Mouse (Mus musculus): ENCODE data around the gene Fam83f.

The Fam83f gene

DNA sequence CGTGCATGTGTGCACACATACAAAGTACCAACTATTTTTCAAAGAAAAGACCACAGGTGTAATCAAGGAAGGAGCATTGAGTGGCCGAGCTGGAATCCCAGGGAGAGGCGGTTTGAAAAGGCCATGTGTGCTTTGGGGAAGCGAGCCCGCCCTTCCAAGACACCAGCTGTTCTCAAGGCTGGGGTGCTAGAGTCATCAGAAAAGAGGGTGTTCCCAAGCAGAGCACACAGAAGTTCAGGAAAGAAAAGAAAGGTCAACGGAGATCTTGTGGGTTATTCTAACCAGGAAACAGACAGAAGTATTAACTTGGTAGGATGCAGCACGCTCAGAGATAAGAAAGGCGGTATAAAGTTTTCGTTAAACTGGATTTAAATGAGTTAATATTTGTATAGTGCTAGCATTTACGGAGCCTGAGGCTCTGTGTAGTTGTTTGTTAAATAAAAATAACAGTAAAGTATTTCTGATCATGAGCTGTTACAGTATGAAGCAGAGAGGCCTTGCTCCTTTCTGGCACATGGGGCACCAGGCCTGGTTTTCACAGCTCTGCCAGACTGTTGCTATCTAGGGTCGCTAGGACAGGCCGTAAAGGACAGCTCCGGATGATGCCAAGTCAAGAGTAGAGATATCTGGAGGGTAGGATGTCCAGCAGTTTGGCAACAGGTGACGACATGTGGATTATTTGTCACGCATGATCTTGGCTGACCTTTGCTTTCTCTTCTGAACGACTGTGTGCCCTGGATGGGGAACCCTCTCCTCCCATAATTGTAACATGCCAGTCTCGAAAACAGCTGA is 26.4 kb upstream of the Fam83f start:
- Histone ChIP-seq H3K27me3 (ENCODE audit: control insufficient read depth, insufficient read depth, low read length, poor library complexity, severe bottlenecking) (no peaks in the 10 kb centered on the region), H3K36me3 (ENCODE audit: control insufficient read depth, insufficient read depth, low read length, poor library complexity, severe bottlenecking) (peaks cover 52% of the 10 kb centered on the region)
- DNase-seq (ENCODE audit: low read depth, low spot score) = no peak

DNA sequence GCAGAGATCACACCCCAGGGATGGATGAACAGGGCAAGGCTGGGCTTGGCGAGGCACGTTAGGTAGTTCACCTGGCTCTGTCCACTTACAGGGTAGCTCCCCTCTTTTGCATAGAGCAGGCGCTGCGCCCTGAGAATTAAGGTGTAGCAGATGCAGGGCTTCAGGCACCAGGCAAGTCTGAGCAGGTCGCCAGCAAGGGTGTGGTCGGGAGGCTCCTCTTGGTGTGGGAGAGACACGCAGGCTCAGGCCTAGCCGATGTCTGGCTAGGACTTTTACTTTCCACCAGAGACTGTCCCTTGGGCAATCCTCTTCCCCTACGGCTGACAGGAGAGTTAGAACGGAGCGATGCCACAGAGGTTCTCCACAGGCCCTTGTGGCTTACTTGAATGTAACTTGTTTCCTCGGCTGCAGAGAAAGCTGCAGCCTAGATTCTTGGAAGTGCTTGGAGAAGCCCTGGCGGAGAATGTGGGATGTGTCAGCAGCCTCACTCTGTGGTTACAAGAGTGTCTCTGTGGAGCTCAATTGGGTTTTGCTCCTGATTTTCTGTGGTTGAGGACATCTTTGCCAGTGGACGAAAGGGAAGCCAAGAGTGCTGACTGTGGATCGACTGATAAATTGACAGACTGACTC is 22.6 kb upstream of the Fam83f start:
- no peak for DNase-seq (ENCODE audit: low read depth, low spot score)
- H3K36me3 ChIP-seq (ENCODE audit: control insufficient read depth, insufficient read depth, low read length, poor library complexity, severe bottlenecking) = peaks cover 33% of the 10 kb centered on the region
- no peaks in the 10 kb centered on the region for H3K27me3 ChIP-seq (ENCODE audit: control insufficient read depth, insufficient read depth, low read length, poor library complexity, severe bottlenecking)

DNA sequence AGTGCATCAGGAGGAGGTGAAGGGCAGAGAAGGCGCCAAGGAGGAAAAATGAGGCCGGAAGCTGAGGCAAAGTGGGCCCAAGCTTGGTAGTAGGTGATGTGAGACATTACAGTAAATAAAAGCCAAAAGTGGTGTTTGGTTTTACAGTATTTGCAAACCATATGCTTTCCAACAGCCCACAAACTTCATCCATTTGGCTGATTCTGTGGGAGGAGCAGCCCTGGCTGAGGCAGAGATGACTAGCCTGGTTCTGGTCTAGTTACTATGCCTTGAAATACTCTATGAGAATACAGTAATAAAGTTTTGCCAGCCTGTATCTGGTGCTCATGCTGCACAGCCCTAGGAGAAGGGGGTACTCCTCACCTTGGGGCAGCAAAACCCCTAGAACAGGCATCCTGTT is 21.2 kb upstream of the Fam83f start:
- no peak for DNase-seq (ENCODE audit: low read depth, low spot score)
- Histone ChIP-seq H3K36me3 (ENCODE audit: control insufficient read depth, insufficient read depth, low read length, poor library complexity, severe bottlenecking) (peaks cover 23% of the 10 kb centered on the region), H3K27me3 (ENCODE audit: control insufficient read depth, insufficient read depth, low read length, poor library complexity, severe bottlenecking) (no peaks in the 10 kb centered on the region)

DNA sequence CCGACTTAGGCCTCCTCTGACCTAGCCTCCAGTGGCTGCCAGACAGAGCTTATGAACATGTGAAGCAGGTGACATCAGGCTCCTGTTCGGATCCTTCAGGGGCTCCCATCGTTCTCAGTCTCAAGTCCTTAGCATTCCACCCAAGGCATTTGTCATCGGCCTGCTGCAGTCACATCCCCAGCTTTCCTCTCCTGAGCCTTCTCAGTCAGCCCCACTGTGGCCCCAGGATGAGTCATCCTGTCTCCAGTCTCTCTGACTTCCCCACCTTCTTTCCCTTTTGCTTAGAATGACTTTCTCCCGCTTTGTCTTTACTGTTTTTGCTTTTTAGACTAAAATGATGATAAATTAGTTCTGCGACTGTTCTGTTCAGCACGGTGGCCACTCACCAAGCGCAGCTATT is 17.8 kb upstream of the Fam83f start:
- Histone ChIP-seq H3K36me3 (ENCODE audit: control insufficient read depth, insufficient read depth, low read length, poor library complexity, severe bottlenecking) (peaks cover 2% of the 10 kb centered on the region; the same call in 1 of the 2 replicates), H3K27me3 (ENCODE audit: control insufficient read depth, insufficient read depth, low read length, poor library complexity, severe bottlenecking) (no peaks in the 10 kb centered on the region)
- no peak for DNase-seq (ENCODE audit: low read depth, low spot score)

DNA sequence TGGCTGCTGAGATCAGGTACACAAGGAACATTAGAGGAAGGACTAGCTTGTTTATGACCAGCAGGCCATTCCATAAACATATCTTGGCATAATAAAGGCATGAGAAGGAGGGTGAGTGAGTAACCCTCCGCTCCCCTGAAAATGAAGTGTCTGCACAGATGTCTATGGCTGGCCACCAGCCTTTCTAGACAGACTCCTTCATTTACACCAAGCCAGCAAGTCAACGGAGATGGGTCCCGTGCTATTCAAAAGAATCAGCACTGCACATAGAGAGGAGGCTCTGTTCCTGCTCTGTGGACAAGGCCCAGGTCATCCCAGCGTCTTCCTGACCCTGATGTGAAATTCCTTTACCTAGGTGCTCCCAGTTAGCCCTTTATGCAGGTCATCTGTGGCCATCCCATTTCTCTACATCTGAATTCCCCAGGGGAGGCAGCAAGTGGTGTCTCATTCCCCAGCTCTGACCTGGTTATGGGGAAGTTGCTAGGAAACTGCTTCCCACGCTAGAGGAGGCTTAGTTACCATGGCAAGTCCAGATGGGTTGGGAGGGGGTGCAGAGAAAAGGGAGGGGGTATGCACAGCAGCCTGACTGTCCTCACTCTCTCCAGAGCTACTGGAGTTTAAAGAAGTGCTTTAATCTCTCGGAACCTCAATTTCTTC is 12.7 kb upstream of the Fam83f start:
- H3K36me3 ChIP-seq (ENCODE audit: control insufficient read depth, insufficient read depth, low read length, poor library complexity, severe bottlenecking) = no peaks in the 10 kb centered on the region
- DNase-seq (ENCODE audit: low read depth, low spot score) = no peak
- no peaks in the 10 kb centered on the region for H3K27me3 ChIP-seq (ENCODE audit: control insufficient read depth, insufficient read depth, low read length, poor library complexity, severe bottlenecking)

DNA sequence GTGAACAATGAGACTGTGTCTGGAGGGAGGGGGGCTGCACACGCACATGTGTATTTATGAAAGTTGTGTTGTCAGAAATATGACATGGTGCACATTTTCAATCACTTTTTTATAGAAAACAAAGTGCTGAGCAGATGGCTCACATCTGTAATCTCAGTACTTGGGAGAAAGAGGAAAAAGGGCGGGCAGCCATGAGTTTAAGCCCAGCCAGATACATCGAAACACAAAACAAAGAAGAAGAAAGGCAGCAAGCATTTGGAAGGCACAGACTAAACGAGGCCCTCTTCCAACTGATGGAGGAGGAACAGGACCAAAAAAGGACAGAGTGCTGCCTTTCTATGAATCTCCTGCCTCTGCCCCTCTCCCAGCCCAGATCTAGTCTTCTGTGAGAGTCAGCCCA is 10.7 kb upstream of the Fam83f start:
- H3K36me3 ChIP-seq (ENCODE audit: control insufficient read depth, insufficient read depth, low read length, poor library complexity, severe bottlenecking) = no peaks in the 10 kb centered on the region
- H3K27me3 ChIP-seq (ENCODE audit: control insufficient read depth, insufficient read depth, low read length, poor library complexity, severe bottlenecking) = no peaks in the 10 kb centered on the region
- no peak for DNase-seq (ENCODE audit: low read depth, low spot score)

DNA sequence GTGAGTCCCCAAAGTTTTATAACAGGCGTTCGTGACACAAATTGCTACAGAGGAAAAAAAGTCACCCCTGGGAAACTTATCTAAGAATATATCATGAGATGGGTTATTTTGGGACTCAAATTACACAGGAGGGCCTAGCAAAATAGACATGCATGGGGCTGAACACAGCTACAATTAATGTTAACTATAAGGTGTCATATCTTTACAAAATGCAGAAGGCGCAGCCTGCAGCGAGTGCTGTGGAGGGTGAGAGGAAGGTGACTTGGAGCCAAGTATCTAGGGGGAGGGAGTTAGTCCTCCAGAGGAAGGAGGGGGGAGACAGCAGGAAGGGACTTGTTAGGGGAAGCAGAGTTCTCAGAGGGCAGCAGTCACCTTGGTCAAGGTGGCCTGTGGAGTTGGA is 7.2 kb upstream of the Fam83f start:
- Histone ChIP-seq H3K36me3 (ENCODE audit: control insufficient read depth, insufficient read depth, low read length, poor library complexity, severe bottlenecking) (no peaks in the 10 kb centered on the region), H3K27me3 (ENCODE audit: control insufficient read depth, insufficient read depth, low read length, poor library complexity, severe bottlenecking) (no peaks in the 10 kb centered on the region)
- no peak for DNase-seq (ENCODE audit: low read depth, low spot score)

DNA sequence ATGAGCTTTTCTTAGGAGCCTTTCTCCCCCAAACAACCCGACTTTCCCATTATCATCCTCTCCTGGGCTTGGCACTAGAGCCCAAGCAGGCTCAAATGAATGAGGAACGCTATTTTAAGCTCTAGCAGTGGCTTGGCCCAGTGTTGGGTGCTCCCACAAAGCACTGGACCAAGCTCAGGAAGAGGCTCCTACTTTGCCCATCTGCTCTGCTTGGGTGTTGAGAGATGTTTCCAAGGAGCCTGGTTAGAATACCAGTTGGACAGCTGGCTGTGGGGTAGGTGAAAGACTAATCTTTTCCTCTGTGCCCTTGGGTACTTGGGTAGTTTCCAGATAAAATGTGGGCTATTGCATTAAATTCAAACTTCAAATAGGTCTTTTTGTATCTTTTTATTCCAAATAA is 1.2 kb downstream of the Fam83f start:
- Histone ChIP-seq H3K36me3 (ENCODE audit: control insufficient read depth, insufficient read depth, low read length, poor library complexity, severe bottlenecking) (no peaks in the 10 kb centered on the region), H3K27me3 (ENCODE audit: control insufficient read depth, insufficient read depth, low read length, poor library complexity, severe bottlenecking) (no peaks in the 10 kb centered on the region)
- DNase-seq (ENCODE audit: low read depth, low spot score) = no peak

DNA sequence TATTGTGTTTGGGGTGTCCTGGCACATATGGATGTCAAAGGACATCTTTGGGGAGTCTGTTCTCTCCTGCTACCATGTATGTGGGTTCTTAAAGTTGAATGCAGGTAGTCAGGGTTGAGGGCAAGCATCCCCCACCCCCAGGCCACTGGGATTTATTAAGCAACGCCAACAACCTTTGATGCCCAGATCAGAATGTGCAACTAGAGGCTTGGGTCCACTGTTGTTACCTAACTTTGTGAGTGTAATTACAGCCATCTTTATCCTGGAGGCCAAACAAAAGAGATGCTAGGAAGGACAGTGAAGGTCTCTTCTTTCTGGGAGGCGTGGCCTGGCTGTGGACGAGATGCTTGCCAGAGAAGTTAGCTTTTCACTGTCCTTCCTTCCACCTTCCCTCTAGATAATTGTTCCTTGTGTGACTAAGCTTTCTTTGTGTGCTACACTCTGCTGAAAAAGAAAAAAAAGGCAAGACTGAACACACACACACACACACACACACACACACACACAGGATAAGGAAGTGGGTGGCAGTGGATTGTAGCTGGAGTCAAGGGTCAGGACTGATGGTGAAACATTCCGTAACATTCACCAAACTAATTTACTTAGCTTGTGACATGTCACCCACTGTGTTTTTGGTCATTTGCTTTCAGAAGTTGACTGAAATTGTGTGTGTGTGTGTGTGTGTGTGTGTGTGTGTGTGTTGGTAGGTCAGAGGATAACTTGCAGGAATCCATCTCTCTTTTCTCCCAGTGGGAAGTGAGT is 1.9 kb downstream of the Fam83f start:
- no peak for DNase-seq (ENCODE audit: low read depth, low spot score)
- H3K36me3 ChIP-seq (ENCODE audit: control insufficient read depth, insufficient read depth, low read length, poor library complexity, severe bottlenecking) = no peaks in the 10 kb centered on the region
- no peaks in the 10 kb centered on the region for H3K27me3 ChIP-seq (ENCODE audit: control insufficient read depth, insufficient read depth, low read length, poor library complexity, severe bottlenecking)

DNA sequence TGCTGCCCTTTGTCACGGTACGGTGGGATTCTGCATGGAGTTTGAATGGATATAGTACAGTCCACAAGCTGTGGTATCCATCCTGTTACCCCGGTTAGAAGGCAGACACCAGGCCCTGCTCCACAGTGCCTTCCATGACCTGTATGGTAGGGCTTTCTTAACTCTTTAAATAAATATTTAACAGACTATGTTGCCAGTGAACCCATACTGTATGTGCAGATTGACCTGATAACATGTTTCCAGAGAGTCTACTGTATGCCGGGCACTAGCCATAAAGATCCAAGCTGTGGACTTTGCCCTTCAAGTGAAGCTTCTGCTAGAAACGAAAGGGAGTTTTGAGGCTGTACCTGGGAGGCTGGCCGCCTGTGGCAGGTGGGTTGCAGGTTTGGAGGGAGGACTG is 3.1 kb downstream of the Fam83f start:
- H3K27me3 ChIP-seq (ENCODE audit: control insufficient read depth, insufficient read depth, low read length, poor library complexity, severe bottlenecking) = no peaks in the 10 kb centered on the region

DNA sequence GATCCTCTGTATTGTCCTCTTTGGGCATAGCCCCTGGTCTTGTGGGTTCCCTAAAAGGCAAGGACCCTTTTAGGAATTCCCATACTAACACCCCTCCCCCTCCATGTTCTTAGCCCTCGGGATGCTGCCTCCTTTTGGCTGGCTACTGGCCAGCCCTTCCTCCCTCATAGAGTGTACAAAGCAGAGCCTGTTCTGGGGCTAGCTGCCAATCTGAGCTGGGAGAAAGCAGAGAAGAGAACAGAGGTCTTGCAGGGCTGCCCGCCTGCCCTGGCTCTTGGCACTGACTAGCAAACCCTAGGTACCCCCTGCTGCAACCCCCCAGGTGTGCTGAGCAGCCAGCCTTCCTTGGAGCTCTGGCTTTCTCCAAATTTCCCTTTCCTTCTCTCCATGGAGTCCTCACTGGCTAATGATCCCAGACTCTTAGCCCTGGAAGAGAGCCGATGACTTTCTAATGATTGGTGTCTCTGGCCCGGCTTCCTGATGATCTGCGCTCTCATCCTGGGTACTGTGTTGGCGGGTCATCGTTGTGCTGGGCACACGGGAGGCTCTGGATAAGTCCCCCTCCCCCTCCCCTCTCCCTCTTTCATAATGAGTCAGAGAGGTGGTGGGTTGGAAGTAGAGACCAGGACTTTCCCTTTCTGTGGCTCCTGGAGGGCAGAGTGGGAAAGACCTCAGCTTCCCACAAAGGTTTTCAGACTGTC is 8.0 kb downstream of the Fam83f start:
- H3K36me3 ChIP-seq (ENCODE audit: control insufficient read depth, insufficient read depth, low read length, poor library complexity, severe bottlenecking) = no peaks in the 10 kb centered on the region
- no peak for DNase-seq (ENCODE audit: low read depth, low spot score)

More for the DNA sequence above, 3.1 kb downstream of the Fam83f start:
- no peak for DNase-seq (ENCODE audit: low read depth, low spot score)
- no peaks in the 10 kb centered on the region for H3K36me3 ChIP-seq (ENCODE audit: control insufficient read depth, insufficient read depth, low read length, poor library complexity, severe bottlenecking)

DNA sequence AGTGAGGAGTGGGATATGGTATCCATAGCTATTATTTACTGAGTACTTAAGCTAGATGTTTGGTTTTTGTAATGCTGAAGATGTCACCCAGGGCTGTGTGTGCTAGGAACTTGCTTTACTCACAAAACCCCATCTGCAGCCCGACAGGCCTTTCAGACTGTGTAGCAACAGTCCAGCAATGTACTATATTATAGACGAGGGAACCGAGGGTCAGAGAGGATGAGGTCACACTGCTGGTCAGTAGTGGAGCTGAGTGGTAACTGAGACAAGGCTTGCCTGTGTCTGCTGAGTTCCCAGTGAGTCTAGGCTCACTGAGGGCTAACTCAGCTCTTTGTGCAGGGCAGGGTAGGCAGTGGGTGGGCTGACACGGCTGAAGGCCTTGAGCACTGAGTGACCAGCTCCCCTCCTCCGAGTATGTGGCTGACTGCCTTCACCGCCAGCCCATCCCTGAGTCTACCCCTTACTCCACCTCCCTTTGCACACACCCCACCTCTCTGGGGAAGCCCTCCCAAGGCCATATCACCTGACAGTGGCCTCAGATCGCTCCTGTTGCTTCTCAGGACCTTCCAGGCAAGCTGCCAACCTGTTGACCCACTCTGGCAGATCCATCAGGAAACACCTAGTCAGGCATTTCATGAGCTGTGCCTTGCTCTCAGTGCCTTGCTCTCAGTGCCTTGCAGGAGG is 8.8 kb downstream of the Fam83f start:
- Histone ChIP-seq H3K36me3 (ENCODE audit: control insufficient read depth, insufficient read depth, low read length, poor library complexity, severe bottlenecking) (no peaks in the 10 kb centered on the region), H3K27me3 (ENCODE audit: control insufficient read depth, insufficient read depth, low read length, poor library complexity, severe bottlenecking) (no peaks in the 10 kb centered on the region)
- no peak for DNase-seq (ENCODE audit: low read depth, low spot score)

More for the DNA sequence above, 8.0 kb downstream of the Fam83f start:
- H3K27me3 ChIP-seq (ENCODE audit: control insufficient read depth, insufficient read depth, low read length, poor library complexity, severe bottlenecking) = no peaks in the 10 kb centered on the region

DNA sequence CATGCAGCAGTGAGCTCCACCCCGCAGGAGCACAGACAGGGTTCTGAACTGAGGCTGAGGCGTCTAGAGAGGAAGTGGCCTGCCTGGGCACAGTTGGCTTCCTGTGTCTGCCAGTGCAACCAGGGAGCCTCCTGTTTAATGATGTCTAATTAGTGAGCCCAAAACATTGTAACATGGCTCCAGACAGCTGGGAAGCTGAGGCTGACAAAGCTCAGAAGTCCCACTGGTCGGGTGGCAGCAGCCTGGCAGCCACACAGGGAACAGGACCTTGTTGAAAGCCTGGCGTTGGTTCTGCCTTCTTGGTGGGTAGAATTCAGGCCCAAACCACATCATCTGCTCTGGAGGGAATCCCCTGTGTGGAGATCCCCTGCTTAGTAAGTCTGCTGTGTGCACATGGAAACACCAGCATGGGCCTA is 9.8 kb downstream of the Fam83f start:
- Histone ChIP-seq H3K27me3 (ENCODE audit: control insufficient read depth, insufficient read depth, low read length, poor library complexity, severe bottlenecking) (no peaks in the 10 kb centered on the region), H3K36me3 (ENCODE audit: control insufficient read depth, insufficient read depth, low read length, poor library complexity, severe bottlenecking) (no peaks in the 10 kb centered on the region)
- DNase-seq (ENCODE audit: low read depth, low spot score) = peak; percentile 72

DNA sequence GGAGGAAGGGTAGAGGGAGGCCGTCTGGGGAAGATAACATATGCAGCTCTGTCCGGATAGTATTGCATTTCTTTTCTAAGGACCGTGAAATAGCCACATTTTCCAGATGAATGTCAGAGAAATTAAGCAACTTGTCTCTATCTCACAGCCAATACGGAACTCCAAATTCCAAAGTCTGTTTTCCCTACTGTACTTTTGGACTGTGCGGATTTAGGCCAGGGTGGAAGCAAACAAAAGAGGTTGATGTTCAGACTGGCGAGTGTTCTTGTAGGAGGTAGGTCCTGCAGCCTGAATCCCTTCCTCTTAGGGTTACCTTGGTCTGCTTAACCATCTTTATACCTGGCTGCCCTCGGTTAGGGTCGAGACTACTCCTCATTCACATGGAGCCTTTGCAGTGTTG is 10.7 kb downstream of the Fam83f start:
- no peaks in the 10 kb centered on the region for H3K27me3 ChIP-seq (ENCODE audit: control insufficient read depth, insufficient read depth, low read length, poor library complexity, severe bottlenecking)
- no peaks in the 10 kb centered on the region for H3K36me3 ChIP-seq (ENCODE audit: control insufficient read depth, insufficient read depth, low read length, poor library complexity, severe bottlenecking)
- DNase-seq (ENCODE audit: low read depth, low spot score) = no peak

Measured in splenic B cell, adult 2 months (primary cell).